Mouse (Mus musculus) CH12.LX (cell line): ENCODE measurements around the gene Natd1.
"Not testable (repeated sequence)": the region's sequence is repeated elsewhere in the genome, so short reads cannot be mapped to it uniquely, and the experiment has no call there.

ENCODE experiments used
- CTCF ChIP-seq, 2 experiments: IDR thresholded peaks in 1 of 2; conservative IDR thresholded peaks in 1 of 2; 2 replicates each; pipeline ENCODE4 v1.5.1; 2011 to 2012; ENCODE audit warnings: low read depth in 2 of 2, low read length in 2 of 2, improper control_type of control experiment in 1 of 2, inconsistent platforms in 1 of 2, mild to moderate bottlenecking in 1 of 2, moderate library complexity in 1 of 2
- EP300 ChIP-seq: IDR thresholded peaks from 2 replicates; pipeline ENCODE4 v1.6.1; 2011; ENCODE audit warnings: low read length, improper control_type of control experiment
- IRF4 ChIP-seq: IDR thresholded peaks from 2 replicates; pipeline ENCODE4 v1.6.1; 2014; ENCODE audit warnings: low read depth, mild to moderate bottlenecking, inconsistent platforms, low read length, improper control_type of control experiment
- KAT2A ChIP-seq: IDR thresholded peaks from 2 replicates; pipeline ENCODE4 v1.6.1; 2012; ENCODE audit warnings: low read length, improper control_type of control experiment, inconsistent platforms; ENCODE audit not compliant: insufficient replicate concordance
- POLR2A ChIP-seq: IDR thresholded peaks from 2 replicates; pipeline ENCODE4 v1.6.1; 2011; ENCODE audit warnings: low read depth, mild to moderate bottlenecking, improper control_type of control experiment, low read length
- SMC3 ChIP-seq: IDR thresholded peaks from 2 replicates; pipeline ENCODE4 v1.6.1; 2011; ENCODE audit warnings: low read depth, low read length, improper control_type of control experiment
- TBP ChIP-seq: conservative IDR thresholded peaks from 2 replicates; pipeline ENCODE4 v1.6.1; 2011; ENCODE audit warnings: low read depth, low read length, improper control_type of control experiment
- USF2 ChIP-seq: conservative IDR thresholded peaks from 2 replicates; pipeline ENCODE4 v1.6.1; 2011; ENCODE audit warnings: low read depth, low read length, improper control_type of control experiment
- ZNF384 ChIP-seq: IDR thresholded peaks from 2 replicates; pipeline ENCODE4 v1.6.1; 2012; ENCODE audit warnings: low read depth, low read length, improper control_type of control experiment, inconsistent platforms

DNA sequence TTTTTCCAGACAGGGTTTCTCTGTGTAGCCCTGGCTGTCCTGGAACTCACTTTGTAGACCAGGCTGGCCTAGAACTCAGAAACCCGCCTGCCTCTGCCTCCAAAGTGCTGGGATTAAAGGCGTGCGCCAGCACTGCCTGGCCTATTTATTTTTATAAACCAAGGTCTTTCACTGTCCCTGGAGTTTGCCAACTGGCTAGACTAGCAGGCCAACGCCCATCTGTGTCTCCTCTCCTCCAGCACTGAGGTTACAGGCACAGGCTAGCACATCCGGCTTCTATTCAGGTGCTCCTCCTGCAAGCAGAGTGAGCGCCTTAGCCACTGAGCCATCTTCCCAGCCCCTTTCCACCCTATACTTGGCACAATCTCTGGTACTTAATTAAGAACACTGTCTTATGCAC, 45.1 kb downstream of the Natd1 start:
- not testable (repeated sequence) for TF ChIP-seq USF2; CTCF (conservative IDR thresholded peaks at IDR 0.05 in 1 of 2, IDR thresholded peaks at IDR 0.05 in 1 of 2; ENCODE audit: low read depth in 2 of 2, low read length in 2 of 2); KAT2A; SMC3; TBP; ZNF384; IRF4; POLR2A; EP300
